Mouse (Mus musculus): Measurements from ENCODE around the gene Cuedc2. TPM values are rescaled to one million over a fixed set of nuclear protein-coding genes. Genes with fewer than 3 reads are reported as not detected.

Cuedc2 gene
- polyA plus RNA-seq, 1 experiment from 2014 or later = 221 TPM

DNA sequence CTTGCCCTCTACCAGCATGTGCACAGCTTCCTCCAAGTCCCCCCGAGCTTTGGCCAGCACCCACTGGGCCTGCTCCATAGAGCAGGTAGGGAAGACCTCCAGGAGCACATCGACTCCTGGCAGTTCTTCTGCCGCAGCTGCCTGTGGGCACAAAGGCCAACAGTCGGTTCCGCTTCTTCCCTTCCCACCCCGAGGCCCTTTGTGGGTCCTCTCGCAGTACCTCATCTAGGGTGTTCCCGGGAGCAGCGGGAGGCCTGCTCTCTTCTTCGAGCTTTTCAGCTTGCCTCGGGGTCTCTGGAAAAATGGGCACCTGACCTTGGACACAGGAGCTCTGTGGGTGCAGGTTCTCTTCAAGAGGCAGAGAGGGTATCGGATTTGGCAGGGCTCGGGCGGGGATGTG lies 7.2 kb downstream of the Cuedc2 start:
- peaks cover 26% of the 10 kb centered on the region for H3K4me1 ChIP-seq (ENCODE audit: control insufficient read depth, insufficient read depth, low read length)
- DNase-seq (ENCODE audit: low spot score, missing footprints) (peak; percentile 80), ATAC-seq (ENCODE audit: low FRiP score) (no peak)
- no peaks in the 10 kb centered on the region for H3K9me3 ChIP-seq (ENCODE audit: control insufficient read depth, low read length)
- H3K36me3 ChIP-seq (ENCODE audit: control insufficient read depth, insufficient read depth, low read length) = no peaks in the 10 kb centered on the region
- H3K27me3 ChIP-seq (ENCODE audit: control insufficient read depth, insufficient read depth, low read length) = 0 out of 2 replicates have a peak, but pooled peaks cover 3% of the 10 kb centered on the region
- WGBS = 93% methylated on average over 14 of the region's 14 CpGs
- no peak overlapping the region for H3K27ac ChIP-seq (ENCODE audit: low read depth, low read length)
- H3K9ac ChIP-seq (ENCODE audit: low read length) = no peak overlapping the region
- H3K4me2 ChIP-seq = no peak overlapping the region
- no peak overlapping the region for H3K4me3 ChIP-seq (ENCODE audit: low read depth, low read length)

DNA sequence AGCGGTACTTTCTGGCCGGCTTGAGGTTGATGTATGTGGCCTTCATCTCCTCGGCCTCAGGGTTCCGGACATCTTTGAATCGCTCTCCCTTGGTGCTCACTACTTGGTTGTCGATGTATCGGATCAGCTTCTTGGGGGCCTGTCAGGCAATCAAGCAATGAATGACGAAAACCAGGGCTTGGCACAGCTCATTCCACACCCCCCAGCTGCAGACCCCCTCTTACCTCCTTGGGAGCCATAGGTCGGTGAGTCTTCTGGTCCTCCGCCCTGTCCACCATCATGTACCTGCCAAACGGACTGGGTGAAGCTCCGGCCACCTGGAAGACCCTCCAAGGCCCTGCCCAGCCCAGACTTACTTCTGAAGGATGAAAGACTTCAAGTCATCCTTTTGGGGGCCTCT lies 7.8 kb downstream of the Cuedc2 start:
- DNase-seq (ENCODE audit: low spot score, missing footprints) (no peak), ATAC-seq (ENCODE audit: low FRiP score) (no peak)
- H3K27ac ChIP-seq (ENCODE audit: low read depth, low read length) = no peak overlapping the region
- H3K27me3 ChIP-seq (ENCODE audit: control insufficient read depth, insufficient read depth, low read length) = peaks cover 5% of the 10 kb centered on the region; the same call in 1 of the 2 replicates
- no peak overlapping the region for H3K4me2 ChIP-seq
- 91% methylated on average over 12 of the region's 12 CpGs for WGBS
- H3K4me3 ChIP-seq (ENCODE audit: low read depth, low read length) = no peak overlapping the region
- no peaks in the 10 kb centered on the region for H3K9me3 ChIP-seq (ENCODE audit: control insufficient read depth, low read length)
- peaks cover 32% of the 10 kb centered on the region for H3K4me1 ChIP-seq (ENCODE audit: control insufficient read depth, insufficient read depth, low read length)
- no peak overlapping the region for H3K9ac ChIP-seq (ENCODE audit: low read length)
- no peaks in the 10 kb centered on the region for H3K36me3 ChIP-seq (ENCODE audit: control insufficient read depth, insufficient read depth, low read length)

DNA sequence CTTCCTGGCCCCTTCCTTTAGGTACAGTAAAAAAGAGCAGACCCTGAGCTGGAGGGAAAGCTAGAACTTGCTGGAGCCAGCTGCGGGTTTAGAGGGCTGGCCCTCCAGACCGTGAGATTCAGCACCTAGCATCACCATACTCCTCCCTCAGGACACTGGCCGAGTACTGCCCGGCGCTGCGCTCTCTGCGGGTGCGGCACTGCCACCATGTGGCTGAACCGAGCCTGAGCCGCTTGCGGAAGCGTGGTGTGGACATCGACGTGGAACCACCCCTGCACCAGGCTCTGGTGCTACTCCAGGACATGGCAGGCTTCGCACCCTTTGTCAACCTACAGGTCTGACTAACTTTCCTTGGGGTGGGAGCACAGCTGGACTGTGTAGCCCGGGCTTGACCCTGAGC lies 8.6 kb downstream of the Cuedc2 start:
- H3K36me3 ChIP-seq (ENCODE audit: control insufficient read depth, insufficient read depth, low read length) = no peaks in the 10 kb centered on the region
- no peak overlapping the region for H3K9ac ChIP-seq (ENCODE audit: low read length)
- H3K4me3 ChIP-seq (ENCODE audit: low read depth, low read length) = peak overlapping the region; percentile 4; the same call in 1 of the 2 replicates
- 6% methylated on average over 16 of the region's 16 CpGs for WGBS
- H3K4me1 ChIP-seq (ENCODE audit: control insufficient read depth, insufficient read depth, low read length) = peaks cover 33% of the 10 kb centered on the region
- no peak overlapping the region for H3K27ac ChIP-seq (ENCODE audit: low read depth, low read length)
- ATAC-seq (ENCODE audit: low FRiP score) = peak; percentile 38
- peak; percentile 96 for DNase-seq (ENCODE audit: low spot score, missing footprints)
- no peaks in the 10 kb centered on the region for H3K9me3 ChIP-seq (ENCODE audit: control insufficient read depth, low read length)
- H3K4me2 ChIP-seq = peak overlapping the region; percentile 19; the same call in 1 of the 2 replicates
- peaks cover 12% of the 10 kb centered on the region for H3K27me3 ChIP-seq (ENCODE audit: control insufficient read depth, insufficient read depth, low read length)

DNA sequence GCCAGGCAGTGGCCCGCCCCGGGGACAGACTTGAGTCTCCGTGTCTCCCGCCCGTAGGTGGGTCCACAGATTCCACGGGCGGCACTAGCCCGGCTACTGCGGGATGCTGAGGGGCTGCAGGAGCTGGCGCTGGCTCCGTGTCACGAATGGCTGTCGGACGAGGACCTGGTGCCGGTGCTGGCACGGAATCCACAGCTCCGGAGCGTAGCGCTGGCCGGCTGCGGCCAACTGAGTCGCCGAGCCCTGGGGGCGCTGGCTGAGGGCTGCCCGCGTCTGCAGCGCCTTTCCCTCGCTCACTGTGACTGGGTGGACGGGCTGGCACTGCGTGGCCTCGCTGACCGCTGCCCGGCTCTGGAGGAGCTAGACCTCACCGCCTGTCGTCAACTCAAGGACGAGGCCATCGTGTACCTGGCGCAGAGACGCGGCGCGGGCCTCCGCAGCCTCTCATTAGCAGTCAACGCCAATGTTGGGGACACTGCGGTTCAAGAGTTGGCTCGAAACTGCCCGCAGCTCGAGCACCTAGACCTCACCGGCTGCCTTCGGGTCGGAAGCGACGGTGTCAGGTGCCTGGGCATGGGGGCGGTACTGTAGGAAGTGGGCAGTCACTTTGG lies 9.4 kb downstream of the Cuedc2 start:
- H3K36me3 ChIP-seq (ENCODE audit: control insufficient read depth, insufficient read depth, low read length) = no peaks in the 10 kb centered on the region
- H3K4me1 ChIP-seq (ENCODE audit: control insufficient read depth, insufficient read depth, low read length) = peaks cover 33% of the 10 kb centered on the region
- H3K27ac ChIP-seq (ENCODE audit: low read depth, low read length) = peak overlapping the region; percentile 89
- no peaks in the 10 kb centered on the region for H3K9me3 ChIP-seq (ENCODE audit: control insufficient read depth, low read length)
- 1% methylated on average over 54 of the region's 54 CpGs for WGBS
- peak overlapping the region; percentile 80 for H3K9ac ChIP-seq (ENCODE audit: low read length)
- H3K4me3 ChIP-seq (ENCODE audit: low read depth, low read length) = peak overlapping the region; percentile 65
- peak overlapping the region; percentile 100 for H3K4me2 ChIP-seq
- ATAC-seq (ENCODE audit: low FRiP score) (no peak), DNase-seq (ENCODE audit: low spot score, missing footprints) (peak; percentile 89)
- peaks cover 15% of the 10 kb centered on the region for H3K27me3 ChIP-seq (ENCODE audit: control insufficient read depth, insufficient read depth, low read length)

DNA sequence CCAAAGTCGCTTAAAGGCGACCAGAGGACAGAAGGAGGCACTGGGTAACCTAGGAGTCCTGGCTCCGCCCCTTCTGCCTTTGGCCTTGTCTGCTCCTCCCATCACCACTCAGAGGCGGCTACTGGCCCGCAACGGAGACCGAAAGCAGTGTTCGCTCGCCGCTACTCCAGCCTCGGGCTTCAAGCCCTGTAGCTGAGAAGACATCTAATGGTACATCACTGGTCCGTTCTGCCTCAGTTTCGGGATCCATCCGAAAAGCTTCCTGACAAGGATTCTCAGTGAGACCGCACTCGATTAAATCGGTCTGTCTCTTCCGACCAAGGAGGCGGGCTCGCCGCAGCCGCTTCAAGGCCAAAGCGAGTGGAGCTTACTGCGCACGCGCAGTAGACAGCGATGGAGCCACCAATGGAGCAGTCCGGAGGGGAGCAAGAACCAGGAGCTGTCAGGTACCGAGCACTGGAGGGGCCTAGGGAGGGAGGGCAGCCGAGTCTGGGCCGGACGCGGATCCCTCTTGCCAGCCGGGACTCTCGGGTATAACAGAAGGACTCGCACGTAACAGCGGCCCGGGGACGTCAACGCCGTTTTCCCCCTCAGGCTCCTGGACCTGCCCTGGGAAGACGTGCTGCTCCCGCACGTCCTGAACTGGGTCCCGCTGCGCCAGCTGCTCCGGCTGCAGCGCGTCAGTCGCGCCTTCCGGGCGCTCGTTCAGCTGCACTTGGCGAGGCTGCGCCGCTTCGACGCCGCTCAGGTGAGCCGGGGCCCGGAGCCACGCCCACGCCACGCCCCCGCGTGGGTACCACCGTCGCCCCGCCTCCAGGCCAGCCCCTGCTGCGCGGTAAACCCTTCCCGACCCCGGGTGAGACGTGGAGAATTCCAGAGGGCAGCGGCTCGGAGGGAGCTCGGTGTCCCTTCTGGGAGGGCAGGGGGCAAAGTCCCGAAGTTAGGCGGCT lies 10.1 kb downstream of the Cuedc2 start, which contains the start of gene Fbxl15:
Fbxl15 (plus strand) TSS at position 104 of the 950 bp plus-strand sequence.
- WGBS = under 1% methylated on average over 80 of the region's 81 CpGs
- peaks cover 33% of the 10 kb centered on the region for H3K4me1 ChIP-seq (ENCODE audit: control insufficient read depth, insufficient read depth, low read length)
- DNase-seq (ENCODE audit: low spot score, missing footprints) (peak; percentile 99), ATAC-seq (ENCODE audit: low FRiP score) (peak; percentile 86)
- H3K27ac ChIP-seq (ENCODE audit: low read depth, low read length) = peak within 1 kb of the TSS; percentile 89
- H3K4me2 ChIP-seq = peak within 1 kb of the TSS; percentile 100
- no peaks in the 10 kb centered on the region for H3K9me3 ChIP-seq (ENCODE audit: control insufficient read depth, low read length)
- peak within 1 kb of the TSS; percentile 65 for H3K4me3 ChIP-seq (ENCODE audit: low read depth, low read length)
- peak within 1 kb of the TSS; percentile 80 for H3K9ac ChIP-seq (ENCODE audit: low read length)
- H3K27me3 ChIP-seq (ENCODE audit: control insufficient read depth, insufficient read depth, low read length) = peaks cover 15% of the 10 kb centered on the region
- H3K36me3 ChIP-seq (ENCODE audit: control insufficient read depth, insufficient read depth, low read length) = no peaks in the 10 kb centered on the region

DNA sequence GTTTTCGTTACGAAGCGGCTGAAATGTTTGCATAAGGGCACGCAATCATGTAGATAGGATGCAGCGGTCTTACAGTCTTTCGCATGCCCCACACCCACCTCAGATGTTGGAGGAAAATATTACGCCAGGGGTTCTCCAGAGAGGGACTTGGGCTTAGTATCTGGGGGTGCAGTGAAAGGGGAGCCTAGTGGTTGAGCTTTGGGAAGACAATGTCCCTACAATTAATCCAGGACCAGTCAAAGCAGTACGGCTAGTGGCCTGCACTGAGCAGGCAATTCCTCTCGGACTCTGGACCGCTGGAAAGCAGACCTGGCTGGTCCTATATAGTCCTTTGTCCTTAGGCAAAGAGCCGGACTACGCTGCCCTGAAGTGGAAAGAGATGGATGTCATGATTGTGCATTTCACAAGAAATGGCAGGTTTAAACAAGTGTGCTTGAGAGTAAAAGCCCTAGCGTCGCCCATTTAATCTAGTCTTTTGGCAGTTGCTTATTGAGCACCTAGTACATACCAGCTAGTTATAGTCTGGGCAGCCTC lies 10.9 kb downstream of the Cuedc2 start:
- no peaks in the 10 kb centered on the region for H3K36me3 ChIP-seq (ENCODE audit: control insufficient read depth, insufficient read depth, low read length)
- 28% methylated on average over 14 of the region's 14 CpGs for WGBS
- ATAC-seq (ENCODE audit: low FRiP score) = no peak
- H3K27me3 ChIP-seq (ENCODE audit: control insufficient read depth, insufficient read depth, low read length) = peaks cover 15% of the 10 kb centered on the region
- peak overlapping the region; percentile 89 for H3K27ac ChIP-seq (ENCODE audit: low read depth, low read length)
- 0 out of 2 replicates have a peak overlapping the region, but pooled peaks have one; percentile 10 for H3K9ac ChIP-seq (ENCODE audit: low read length)
- H3K4me1 ChIP-seq (ENCODE audit: control insufficient read depth, insufficient read depth, low read length) = peaks cover 31% of the 10 kb centered on the region
- DNase-seq (ENCODE audit: low spot score, missing footprints) = no peak
- H3K4me2 ChIP-seq = peak overlapping the region; percentile 100
- peak overlapping the region; percentile 65 for H3K4me3 ChIP-seq (ENCODE audit: low read depth, low read length)
- H3K9me3 ChIP-seq (ENCODE audit: control insufficient read depth, low read length) = no peaks in the 10 kb centered on the region

DNA sequence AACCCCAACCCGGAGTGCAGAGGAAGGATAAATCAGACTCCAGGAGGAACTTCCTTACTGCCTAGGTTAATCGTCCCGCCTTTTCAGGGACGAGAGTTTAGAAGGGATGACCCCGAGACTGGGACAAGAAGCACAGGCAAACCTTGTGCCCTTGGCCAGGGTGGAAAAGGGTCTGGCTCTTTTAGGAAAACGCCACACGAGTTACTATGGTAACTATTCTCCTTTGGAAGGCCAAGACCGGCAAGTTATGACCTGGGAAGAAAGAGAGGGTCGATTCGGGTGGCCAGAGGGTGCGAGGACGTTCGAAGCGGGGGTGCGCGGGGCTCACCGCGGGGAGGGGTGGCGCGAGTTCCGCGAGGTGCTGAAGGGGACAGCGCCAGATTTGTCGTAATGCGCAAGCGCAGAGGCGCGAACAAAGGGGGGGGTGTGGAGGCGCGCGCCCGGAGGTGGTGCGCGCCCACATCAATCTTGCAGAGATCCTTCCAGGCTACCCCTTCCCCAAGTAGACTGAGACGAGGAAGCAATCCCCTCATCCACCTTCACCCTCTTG lies 11.7 kb downstream of the Cuedc2 start, which contains the start of gene Psd:
Psd (minus strand) TSS at position 401 of the 550 bp plus-strand sequence.
- Histone ChIP-seq H3K4me3 (ENCODE audit: low read depth, low read length) (peak within 1 kb of the TSS; percentile 65), H3K9ac (ENCODE audit: low read length) (peak within 1 kb of the TSS; percentile 80), H3K4me2 (peak within 1 kb of the TSS; percentile 100), H3K9me3 (ENCODE audit: control insufficient read depth, low read length) (no peaks in the 10 kb centered on the region), H3K4me1 (ENCODE audit: control insufficient read depth, insufficient read depth, low read length) (peaks cover 36% of the 10 kb centered on the region), H3K27ac (ENCODE audit: low read depth, low read length) (peak within 1 kb of the TSS; percentile 89), H3K36me3 (ENCODE audit: control insufficient read depth, insufficient read depth, low read length) (no peaks in the 10 kb centered on the region), H3K27me3 (ENCODE audit: control insufficient read depth, insufficient read depth, low read length) (peaks cover 15% of the 10 kb centered on the region)
- DNase-seq (ENCODE audit: low spot score, missing footprints) (peak; percentile 96), ATAC-seq (ENCODE audit: low FRiP score) (no peak)
- WGBS = under 1% methylated on average over 35 of the region's 35 CpGs

DNA sequence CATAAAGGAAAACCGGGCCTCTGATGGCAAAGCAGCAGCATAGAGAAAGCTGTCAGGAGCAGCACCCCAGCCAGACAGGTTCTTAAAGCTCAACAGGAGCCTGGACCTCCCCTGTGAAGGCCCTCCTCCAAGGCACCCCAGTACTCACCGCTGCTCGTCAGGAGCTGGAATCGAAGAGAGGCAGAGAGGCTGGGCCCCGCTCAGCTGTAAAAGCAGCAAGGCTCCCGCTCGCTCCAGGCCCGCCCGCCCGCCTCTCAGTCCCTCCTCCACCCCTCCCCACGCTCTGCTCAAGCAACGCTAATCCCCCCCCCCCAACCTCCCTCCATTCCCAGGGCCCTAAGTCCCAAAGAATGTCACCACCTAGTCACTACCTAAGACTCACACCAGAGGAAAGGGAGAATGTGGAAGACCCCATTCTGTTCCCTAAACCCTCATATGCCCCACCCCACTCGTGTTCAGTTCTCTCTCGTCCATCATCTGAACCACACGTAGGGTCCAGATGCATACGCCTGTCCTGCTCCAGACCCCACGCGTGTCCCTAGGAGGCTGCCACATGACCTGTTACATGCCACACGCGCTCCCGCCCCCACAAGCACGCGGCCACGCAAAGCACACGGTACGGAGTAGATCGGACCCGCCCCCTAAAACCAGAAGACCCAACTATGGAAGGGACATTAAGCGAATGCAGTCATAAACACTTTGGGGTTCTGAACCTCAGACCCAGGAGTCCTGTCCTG lies 12.3 kb downstream of the Cuedc2 start:
- peaks cover 43% of the 10 kb centered on the region for H3K4me1 ChIP-seq (ENCODE audit: control insufficient read depth, insufficient read depth, low read length)
- H3K27ac ChIP-seq (ENCODE audit: low read depth, low read length) = no peak overlapping the region
- peak overlapping the region; percentile 44 for H3K9ac ChIP-seq (ENCODE audit: low read length)
- peaks cover 15% of the 10 kb centered on the region for H3K27me3 ChIP-seq (ENCODE audit: control insufficient read depth, insufficient read depth, low read length)
- no peaks in the 10 kb centered on the region for H3K9me3 ChIP-seq (ENCODE audit: control insufficient read depth, low read length)
- H3K36me3 ChIP-seq (ENCODE audit: control insufficient read depth, insufficient read depth, low read length) = no peaks in the 10 kb centered on the region
- DNase-seq (ENCODE audit: low spot score, missing footprints) = no peak
- peak overlapping the region; percentile 24 for H3K4me3 ChIP-seq (ENCODE audit: low read depth, low read length)
- H3K4me2 ChIP-seq = peak overlapping the region; percentile 100
- 3% methylated on average over 25 of the region's 29 CpGs for WGBS
- ATAC-seq (ENCODE audit: low FRiP score) = no peak

All from midbrain, embryonic 11.5 days (tissue).